Mouse (Mus musculus) layer of hippocampus, adult 11-12 months (tissue): ENCODE measurements at regions not wholly inside any gene's neighbourhood (a gene's known extent, or its start where the extent isn't known, plus 50 kb on each side); places are given as distances from the start of the nearest gene placed in this dataset.
A peak's percentile ranks its signal among the peaks of the same experiment; 100 is the strongest.

Experiments
- DNase-seq: peaks from one replicate; pipeline ENCODE4 v3.0.0; 2022; ENCODE audit warnings: low spot score

GRCm38 (mm10) chr13:70303953-70304525 lies 333.4 kb downstream of the Ice1 start:
- DNase-seq, result no peak

- no peak for DNase-seq
Measured at GRCm38 (mm10) chr13:70310516-70310915, 326.9 kb downstream of the Ice1 start.

DNA sequence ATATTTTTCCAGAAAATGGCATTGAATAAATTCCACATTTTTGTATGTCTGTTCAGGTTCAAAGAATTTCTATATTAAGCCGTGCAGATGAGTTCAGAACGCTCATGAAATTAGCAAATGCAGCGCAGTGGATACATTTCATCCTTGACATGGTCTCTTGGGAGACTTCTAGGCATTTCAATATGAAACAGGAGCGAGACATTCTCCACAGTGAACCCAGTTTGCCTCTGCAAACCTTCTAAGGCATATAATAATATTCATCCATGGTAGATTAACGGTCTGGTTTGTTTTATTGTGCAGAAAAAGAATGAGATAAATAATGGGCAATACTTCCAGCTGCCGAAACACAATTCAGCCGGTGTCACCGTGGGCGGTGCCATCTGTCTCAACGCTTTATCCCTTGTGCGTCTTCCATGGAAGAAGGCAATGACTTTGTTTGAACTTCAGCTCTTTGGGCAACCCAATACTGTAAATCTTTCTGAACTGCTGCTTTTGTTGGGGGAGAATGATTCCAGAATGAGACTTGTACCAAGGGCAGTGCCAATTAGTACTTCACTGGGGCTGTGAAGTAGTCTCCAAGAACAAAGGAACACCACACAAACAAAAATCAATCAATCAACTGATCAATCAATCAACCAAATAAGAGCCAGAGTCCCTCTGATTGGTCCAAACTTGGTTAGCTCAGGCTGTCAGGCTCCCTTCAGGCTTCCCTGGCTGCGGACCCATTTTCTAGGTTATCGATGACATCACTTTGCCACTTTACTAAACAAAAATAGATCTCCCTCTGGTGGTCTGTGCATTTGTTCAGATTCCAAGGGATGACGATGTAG lies 326.0 kb downstream of the Ice1 start:
- DNase-seq, result peak; percentile 20

- no peak for DNase-seq
Measured at GRCm38 (mm10) chr13:70313205-70313604, 324.2 kb downstream of the Ice1 start.

- no peak for DNase-seq
Measured at GRCm38 (mm10) chr13:70323537-70323936, 313.9 kb downstream of the Ice1 start.

DNA sequence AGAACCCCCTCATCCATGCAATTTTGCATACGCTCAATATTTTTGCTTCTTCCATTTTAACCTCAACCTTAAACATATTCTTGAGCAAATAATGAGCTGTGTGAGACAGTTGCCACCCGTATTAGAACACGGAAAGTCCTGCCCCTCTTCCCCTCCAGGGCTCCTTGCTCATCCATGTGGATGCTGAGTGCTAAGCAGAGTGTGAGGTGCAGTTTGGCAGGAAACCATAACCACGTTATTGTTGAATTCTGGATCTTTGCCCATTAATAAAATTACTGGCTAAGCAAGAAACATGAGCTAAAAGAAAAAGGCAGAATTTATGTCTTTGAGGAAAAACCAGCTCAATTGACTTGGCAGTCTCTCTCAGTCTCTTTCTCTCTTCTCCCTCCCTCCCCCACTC lies 301.4 kb downstream of the Ice1 start:
- DNase-seq, result no peak

DNA sequence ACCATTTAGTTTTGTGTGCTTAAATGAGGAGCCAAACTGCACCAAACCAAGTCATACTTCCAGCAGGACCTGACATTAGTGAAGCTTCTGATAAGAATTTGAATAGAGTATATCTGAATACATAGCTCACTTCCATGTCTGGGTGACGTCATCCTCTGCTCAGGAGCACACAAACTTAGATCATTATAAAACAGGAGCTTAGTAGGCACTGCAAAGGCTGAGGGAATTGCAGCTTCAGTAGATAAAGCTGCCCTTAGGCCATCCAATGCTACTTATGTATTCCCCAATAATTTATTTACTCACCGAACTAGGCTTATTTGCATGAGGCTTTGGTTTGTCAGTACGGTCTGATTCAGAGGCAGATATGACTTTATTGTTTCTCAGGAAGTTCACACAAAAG lies 297.0 kb downstream of the Ice1 start:
- DNase-seq, result no peak

DNA sequence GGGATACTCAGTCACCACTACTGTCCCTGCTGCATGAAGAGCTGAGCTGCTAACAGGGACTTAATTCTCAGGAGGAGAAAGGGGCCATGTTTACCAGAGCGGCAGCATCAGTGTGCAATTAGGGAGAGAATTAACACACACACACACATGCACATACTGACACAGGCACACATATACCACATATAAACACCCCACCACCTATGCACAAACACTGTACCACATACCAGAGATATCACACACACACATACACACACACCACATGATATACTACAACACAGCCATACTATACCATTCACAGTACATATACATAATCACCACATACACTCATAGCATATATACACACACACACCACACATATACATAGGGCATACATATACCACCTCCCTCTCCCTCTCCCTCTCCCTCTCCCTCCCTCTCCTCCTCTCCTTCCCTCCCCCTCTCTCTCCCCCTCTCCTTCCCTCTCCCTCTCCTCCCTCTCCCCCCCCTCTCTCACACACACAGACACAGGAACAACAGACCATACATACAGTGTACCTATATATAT lies 294.2 kb downstream of the Ice1 start:
- no peak for DNase-seq

DNA sequence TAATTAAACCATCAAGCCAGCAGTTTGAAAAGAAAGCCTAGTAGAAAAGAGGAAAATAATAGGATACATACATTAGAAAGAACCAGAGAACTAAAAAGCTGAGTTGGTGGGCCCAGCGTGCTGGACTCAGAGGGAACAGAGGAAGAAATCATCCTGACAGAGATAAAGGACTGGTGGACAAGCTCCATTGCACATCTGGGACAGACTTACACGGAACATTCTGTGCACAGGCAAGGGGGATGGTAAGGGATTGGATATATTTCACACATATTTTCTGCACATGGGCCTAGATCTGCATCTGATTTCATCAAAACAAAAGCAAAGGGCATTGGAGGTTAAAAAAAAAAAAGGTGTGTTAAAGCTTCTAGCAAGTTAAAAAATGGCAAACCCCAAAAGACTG lies 293.5 kb downstream of the Ice1 start:
- DNase-seq, result no peak

DNA sequence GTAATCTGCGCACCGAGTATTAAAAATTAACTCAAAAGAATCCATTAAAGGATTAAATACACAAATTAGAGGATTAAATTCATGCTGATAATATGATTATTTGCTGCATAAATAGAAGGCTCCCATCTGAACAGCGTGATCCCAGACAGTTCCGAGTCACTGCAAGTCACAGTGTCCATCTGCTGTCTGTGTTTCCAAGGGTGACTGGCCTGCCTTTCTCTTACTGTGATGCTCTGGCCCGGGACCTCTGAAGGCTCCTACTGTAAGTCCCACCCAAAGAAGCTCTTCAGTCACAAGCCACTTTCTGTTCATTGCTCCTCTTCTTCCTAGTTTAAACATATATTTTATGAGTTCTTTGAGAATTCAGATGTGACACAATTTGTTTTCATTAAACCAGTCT lies 293.1 kb downstream of the Ice1 start:
- no peak for DNase-seq

DNA sequence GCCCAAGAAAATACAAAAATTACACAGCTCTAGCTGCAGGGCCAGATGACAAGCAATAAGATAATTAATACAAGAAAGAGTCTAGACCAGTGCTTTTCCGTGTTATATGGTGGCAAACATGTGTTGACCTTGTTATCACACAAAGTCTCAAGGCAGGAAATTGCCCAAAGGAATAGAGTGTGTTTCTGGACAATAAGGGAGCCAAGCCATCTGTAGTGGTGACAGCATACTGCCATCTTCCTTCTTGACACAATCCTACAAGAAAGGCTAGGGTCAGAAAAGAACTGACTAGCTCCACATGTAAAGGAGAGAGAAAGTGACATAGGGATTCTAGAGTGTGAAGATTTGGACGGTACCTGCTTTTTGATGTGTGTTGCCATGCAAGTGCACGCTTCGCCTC lies 289.0 kb downstream of the Ice1 start:
- DNase-seq, result no peak

GRCm38 (mm10) chr13:70348965-70349364 lies 288.5 kb downstream of the Ice1 start:
- no peak for DNase-seq

GRCm38 (mm10) chr13:70369647-70370046 lies 267.8 kb downstream of the Ice1 start:
- DNase-seq, result no peak

DNA sequence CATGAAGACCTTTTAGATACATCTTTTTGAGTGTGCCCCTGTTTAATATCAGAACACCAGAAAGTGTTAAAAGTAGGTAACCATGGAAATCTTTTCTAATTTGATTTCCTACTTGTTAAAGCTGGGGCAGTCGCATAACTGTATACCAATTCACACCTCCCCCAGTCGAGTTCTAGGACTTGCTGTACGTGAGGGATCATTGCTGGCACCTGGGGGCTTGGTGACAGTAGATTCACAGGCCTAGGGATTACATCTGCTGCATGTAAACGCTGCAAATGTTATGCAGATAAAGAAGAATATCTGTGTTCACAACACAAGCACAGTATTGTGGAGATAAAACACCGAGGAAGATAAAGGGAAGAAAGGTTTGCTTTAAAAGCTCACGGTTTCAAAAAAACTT lies 256.7 kb downstream of the Ice1 start:
- DNase-seq, result peak; percentile 47

- no peak for DNase-seq
Measured at GRCm38 (mm10) chr13:70385292-70385691, 252.1 kb downstream of the Ice1 start.

GRCm38 (mm10) chr13:70412788-70413187 lies 224.6 kb downstream of the Ice1 start:
- no peak for DNase-seq

- peak; percentile 40 for DNase-seq
Measured at GRCm38 (mm10) chr13:70418156-70418555, 219.3 kb downstream of the Ice1 start.

DNA sequence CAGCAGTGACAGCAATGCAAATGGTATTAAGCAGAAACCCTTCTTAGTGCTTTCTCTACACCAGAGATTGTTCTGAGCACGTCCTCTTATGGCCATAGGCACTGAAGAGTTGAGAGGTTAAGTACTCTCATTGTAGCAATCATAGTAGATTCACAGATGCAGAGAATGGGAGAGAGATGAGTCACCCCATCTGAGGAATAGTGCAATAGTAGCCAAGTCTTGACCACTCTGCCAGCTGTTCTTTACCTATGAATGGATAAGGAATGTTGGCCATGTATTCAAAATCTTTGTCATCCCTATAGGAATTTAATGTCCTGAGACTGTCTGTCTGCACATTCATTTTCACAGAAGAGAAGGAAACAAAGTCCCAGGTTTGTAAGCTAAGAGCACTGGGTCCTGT lies 198.0 kb downstream of the Ice1 start:
- DNase-seq, result no peak

GRCm38 (mm10) chr13:70446940-70447339 lies 190.5 kb downstream of the Ice1 start:
- DNase-seq, result no peak

DNA sequence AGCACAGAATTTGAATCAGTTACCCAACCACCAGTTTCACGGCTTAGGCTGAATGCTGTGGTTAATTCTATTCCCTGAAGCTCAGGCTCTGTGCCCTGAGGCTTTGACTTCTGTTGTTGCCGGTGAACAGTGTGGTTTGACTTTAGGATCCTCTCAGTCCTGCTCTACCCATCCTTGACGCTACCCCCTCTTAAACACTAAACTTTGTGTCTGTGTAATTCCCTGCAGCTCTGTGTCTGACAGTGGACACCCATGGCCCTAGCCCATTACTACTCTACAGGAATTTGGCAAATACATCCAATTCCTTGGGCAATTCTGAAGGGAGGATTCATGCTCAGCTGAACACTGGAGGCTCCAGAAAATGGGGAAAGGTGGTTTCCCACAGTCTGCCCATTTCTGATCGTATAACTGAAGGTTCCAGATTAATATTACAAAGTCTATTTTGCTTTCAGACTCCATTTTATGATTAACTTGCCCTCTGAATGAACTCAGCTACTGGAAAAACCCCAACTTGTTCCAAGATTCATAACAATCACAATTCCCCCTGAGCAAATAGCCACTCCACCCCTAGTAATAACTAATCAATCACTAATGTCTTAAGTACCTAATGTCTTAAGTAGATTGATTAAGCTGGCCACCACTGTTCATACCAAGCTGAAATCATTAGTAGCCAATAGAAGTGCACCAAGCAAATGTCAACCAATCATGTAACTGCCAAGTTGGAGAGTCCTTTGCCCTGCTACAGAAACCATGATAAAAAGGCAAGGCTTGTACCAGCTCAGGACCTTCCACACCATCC lies 182.6 kb downstream of the Ice1 start:
- DNase-seq, result no peak

DNA sequence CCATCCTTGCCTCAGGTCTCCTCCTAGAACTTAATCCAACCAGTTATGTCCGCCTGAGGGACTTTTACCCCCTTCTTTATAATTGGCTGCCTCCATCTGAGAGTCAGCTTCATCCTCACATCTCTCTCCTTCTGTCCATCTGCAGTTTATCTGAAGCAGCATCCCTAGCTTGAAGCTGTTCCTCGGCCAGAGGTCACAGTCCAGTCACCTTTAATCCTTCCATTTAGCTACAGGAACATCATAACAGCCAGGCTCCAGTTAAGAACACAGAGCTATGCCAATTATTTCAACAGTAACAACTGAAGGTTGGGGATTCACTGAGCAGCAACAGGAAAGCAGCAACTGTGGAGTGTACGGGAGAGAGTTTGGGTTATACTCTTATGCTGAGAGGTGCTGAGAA lies 179.0 kb downstream of the Ice1 start:
- DNase-seq, result no peak

DNA sequence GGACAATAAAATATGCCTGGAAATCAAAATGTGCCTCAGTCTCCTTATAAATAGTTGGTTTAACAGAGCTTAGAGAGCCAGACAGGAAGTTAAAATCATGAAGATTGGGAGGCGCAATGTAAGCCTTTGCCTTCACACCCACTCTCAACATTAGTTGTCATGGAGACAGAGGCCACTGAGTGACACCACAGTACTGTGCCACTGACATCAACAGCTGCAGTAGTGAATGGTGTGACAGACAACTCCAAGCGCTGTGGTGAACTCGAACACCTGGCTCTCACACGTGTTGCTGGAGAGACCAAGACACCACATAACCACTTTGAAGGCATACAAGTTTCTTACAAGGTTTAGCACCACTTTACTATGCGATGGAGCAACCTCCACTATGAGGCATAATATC lies 172.4 kb downstream of the Ice1 start:
- no peak for DNase-seq

- no peak for DNase-seq
Measured at GRCm38 (mm10) chr13:70474746-70475145, 162.7 kb downstream of the Ice1 start.
